Mouse (Mus musculus): ENCODE data around the gene Slc2a5.

Slc2a5 gene

DNA sequence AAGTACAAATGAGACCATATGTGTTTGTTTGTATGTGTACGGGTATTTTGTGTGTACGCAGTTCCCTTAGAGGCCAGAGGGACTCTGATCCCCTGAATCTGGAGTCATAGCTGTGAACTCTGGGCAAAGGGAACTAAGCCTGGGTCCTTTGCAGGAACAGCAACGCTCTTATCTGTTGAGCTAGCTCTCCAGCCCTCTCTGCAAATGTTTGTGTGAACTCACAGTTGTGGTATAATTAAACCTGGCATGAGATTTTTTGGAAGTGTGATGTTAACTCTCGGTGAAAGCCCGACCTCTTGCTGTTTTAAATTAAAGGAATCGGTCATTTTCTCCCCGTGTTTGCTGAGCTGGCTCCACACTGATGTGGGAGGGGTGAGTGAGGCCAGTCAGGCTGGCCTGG lies 13.4 kb upstream of the Slc2a5 start:
- DNase-seq = no peak

DNA sequence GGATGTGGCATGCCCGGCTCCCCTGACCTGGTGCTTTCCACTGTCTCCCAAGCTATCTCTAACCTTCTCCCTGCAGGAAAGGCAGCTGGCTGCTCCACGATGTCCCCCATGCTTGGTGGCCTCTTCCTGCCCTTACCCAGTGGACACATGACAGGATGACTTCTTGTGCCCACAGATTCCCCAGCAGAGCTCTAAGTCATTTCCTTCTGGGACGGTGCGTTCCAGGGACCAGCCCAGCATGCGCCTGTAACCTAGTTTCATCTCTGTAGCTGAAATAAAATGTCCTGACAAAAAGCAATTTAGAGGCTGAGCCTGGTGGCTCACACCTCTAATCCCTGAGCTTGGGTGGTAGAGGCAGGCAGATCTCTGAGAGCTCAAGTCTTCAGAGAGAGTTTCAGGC lies 12.4 kb upstream of the Slc2a5 start:
- no peak for DNase-seq

DNA sequence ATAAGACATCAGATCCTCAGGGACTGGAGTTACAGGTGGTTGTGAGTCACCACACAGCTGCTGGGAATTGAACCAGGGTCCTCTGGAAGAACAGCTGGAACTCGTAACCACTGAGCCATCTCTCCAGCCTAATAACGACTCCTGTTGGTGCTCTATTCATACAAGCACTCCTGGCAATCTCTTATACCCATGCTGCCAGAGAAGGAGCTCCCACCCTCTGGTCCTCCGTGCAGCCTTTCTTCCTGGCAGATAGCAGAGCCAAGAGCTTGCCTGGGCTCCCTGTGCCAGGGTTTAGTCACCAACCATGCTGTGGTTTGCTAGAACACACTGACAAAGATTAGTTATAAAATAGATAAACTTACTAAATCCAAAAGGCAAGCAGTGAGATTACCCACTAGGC lies 9.4 kb upstream of the Slc2a5 start:
- no peak for DNase-seq

DNA sequence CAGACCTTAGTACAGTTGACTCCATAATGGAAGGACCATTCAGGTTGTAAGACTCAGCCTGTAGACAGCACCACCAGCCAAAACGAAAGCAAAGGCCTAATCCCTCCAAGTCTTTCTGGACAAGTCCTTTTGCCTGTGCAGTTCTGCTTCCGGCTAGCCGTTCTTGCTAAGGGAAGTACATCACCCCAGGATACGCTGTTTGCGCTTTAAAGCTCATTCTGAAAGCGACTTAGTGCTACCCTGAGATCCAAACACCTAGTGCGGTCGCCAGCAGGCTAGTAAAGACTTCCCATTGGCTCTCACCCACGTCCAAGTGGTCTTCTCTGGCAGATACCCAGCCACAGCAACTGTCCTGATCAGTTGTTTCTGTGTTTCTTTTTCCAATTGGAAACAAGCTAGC lies 8.7 kb upstream of the Slc2a5 start:
- no peak for DNase-seq

DNA sequence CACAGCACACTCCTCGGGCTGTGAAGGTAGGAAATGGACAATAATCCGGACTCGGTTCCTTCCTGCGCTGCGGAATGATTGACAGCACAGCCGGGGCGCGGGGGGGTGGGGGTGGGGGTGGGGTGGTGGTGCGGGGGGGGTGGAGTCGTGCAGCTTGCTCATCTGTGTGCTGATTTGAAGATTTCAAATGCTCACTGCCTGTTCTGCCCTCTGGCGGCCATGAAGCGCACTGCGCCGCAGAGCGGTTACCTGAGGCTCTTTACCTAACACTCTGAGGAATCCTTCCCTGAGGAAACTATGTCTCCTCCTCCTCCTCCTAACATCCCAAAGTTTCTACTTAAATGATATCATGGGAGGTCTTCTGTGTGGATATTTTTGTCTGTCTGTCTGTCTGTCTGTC lies 6.2 kb upstream of the Slc2a5 start:
- peak; percentile 67 for DNase-seq

DNA sequence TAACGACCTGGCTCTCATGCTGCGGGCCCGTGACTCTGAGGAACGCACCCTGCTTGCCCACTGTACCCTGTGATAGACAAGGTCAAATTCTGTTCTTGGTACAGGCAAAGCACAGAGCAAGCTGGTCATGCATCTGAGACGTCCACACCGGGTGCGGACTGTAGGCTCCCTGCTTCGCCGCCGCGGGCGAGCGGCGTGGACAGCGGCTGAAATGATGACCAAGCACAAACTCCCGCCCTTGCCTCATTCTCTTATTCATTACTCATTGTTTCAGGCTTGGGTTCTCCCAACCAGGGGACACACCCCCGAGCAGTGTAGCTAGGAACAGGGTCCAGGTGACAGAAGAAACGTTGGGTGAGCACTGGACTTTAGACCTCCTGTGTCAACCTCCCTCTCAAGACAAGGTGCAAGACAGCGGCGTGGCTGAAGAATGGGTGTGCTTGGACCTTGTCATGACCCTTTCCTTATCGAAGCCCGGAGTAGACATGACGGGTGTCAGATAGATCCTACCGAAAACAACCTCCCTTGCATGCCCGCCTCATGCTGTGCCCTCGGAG lies 4.5 kb upstream of the Slc2a5 start:
- no peak for DNase-seq

DNA sequence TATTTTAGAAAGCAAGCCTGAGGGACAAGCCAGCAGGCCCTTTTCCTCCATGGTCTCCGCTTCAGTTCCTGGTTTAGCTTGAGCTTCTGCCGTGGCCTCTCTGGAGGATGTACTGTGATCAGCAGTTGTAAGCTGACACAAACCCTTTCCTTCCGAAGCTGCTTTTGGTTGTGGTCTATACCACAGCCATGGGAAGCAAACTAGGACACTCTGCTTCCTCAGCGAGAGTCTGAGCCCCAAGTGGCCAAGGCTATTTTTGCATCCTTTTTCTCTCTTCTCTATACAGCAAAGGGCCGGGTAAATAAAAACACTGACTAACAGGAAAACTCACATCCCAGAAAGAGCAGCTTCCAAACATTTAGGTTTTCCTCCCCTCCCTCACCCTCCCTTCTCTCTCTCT lies 1.8 kb upstream of the Slc2a5 start:
- no peak for DNase-seq

DNA sequence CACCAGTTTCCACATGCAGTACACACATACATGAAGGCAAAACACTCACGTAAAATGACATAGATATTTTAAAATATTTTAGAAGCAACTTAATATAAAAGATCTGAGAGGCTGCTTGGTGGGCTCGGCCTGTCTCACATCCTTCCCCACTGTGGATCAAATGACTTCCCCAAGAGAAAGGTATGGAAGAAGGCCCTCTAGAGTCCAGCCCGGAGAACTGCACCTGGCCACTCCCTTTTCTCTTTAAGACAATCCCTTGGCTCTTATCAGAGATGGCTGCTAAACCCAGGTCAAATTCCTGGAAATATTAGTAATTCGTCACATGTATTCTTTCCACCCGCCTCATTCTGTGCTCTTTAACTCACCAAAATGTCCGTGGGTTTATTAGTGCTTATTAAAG lies 920 bp upstream of the Slc2a5 start:
- no peak for DNase-seq

DNA sequence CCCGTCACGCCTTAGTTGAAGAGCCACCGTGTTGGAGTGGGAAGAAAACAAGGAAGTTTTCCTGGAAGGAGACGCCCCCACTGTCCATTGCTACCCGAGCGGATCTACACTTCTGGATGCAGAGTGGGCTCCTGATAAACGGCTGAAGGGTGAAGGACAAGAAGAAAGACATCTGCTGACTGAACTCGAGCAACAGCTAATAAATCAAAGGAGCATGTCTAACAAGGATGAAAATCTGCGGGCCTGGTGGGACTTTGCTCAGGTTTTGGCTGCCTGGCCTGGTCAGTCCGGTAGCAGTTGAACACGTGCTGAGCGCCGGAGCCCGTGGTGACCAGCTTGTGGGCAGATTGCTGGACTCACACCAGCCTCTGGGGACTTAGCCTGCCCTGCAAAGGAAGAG lies 557 bp downstream of the Slc2a5 start:
- no peak for DNase-seq

DNA sequence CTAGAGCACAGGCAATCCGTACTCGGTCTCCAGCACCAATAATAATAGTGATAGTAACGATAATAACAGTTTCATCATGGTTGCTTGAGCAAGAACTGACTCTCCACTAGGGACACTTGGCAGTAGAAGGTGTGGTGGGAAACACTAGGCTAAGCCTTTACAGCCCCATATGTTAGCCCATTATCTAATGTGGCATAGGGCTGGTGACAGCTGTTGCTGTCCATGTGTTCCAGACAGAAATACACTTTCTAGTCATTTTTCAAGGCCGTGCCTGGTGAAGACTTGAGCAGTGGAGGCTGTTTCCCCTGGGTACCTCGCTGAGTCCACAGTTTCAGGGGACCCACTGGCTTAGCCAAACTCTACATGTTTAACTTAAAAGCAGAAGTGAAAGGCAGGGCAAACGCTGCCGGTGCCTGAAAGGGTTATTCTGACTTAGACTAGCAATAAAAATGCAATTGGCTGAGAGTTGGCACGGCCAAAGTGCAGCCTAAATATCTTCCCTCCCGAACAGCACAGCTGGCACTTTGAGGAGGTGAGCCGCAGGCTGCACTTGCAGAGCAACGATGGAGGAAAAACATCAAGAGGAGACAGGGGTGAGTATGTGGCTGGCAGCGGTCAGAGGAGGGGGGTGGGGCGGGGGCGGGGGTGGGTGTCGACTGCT lies 1.2 kb downstream of the Slc2a5 start:
- DNase-seq = no peak

DNA sequence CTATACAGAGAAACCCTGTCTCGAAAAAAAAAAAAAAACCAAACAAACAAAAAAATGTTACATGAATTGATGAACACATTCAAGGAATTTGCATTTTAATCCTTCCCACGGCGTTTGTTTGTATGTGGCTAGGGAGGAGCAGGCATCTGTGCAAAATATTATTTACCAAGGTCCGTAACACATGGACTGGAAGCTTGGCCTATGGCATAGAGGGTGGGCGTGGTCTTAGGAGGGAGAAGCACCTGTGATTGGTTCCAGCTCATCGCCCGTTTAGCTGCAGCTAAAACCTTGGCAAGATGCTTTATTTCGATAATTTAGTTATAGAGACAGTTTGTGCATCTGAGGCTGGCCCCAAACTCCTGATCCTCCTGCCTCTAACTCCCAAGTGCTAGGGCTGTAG lies 2.3 kb downstream of the Slc2a5 start:
- DNase-seq = no peak

DNA sequence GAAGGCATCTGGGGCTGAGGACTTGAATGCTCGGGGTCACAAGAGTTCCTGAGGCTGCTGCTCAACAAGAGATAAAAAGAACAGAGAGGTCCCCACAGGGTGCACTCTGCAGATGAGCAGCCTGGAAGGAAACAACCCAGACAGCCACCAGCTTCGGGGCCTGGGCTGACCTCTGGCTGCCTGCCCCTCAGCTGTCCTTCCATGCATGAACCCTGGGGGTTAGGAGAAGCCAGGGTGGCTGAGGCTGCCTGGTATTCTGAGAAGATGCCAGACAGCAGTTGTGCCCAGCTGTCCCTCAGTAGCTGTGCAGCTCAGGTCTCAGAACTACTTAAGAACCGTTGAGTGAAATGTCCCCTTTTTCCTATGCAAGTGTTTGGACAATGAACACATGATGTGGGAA lies 3.4 kb downstream of the Slc2a5 start:
- no peak for DNase-seq

DNA sequence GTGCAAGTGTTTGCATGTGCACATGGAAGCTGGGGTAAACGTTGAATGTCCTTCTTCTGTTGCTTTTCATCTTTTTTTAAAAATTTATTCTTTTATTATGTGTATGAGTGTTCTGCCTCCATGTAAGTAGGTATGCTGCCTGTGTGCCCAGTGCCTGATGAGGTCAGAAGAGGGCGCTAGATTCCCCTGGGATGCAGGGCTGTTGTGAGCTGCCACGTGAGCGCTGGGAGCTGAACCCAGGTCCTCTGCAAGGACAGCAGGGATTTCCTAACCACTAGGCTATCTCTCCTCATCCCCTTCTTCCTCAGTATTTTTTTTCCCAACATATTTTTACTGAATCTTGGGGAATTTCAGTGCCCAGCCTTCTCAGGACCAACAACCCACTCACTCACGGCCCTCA lies 7.3 kb downstream of the Slc2a5 start:
- no peak for DNase-seq

DNA sequence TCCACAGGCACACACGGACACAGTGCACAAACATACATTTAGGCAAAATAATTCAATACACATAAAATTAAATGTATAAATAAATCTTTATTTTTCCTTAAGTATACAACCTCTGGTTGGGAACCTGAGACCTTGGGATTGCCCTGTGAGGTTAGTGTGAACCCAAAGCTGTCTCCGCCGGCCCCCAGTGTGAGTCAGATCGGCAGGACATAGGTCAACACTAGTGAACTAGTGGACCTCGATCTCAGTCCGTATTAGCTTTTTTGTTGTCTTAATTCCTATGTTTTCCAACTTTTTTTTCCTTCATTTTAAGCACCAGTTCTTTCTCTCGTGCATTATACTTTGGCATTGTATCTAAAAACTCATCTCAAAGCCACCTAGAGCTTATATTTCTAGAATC lies 8.8 kb downstream of the Slc2a5 start:
- DNase-seq = no peak

DNA sequence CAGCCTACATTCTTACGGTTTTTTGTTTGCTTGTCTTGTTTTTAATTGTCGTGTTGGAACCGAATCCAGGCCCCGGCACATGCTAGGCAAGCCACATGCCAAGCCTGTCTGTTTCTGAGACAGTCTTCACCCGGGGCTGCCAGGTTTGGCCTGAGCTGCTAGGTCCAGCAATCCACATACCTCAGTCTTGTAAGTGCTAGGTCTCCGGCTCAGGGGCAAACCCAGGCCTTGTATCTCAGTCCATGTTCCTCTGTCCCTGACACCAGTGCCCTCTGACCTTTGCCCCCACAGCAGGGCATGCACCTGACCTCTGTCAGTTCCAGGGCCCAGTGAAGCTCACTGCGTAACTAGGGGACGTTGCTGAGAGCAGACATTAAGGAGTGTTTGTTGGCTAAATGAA lies 9.5 kb downstream of the Slc2a5 start:
- no peak for DNase-seq

DNA sequence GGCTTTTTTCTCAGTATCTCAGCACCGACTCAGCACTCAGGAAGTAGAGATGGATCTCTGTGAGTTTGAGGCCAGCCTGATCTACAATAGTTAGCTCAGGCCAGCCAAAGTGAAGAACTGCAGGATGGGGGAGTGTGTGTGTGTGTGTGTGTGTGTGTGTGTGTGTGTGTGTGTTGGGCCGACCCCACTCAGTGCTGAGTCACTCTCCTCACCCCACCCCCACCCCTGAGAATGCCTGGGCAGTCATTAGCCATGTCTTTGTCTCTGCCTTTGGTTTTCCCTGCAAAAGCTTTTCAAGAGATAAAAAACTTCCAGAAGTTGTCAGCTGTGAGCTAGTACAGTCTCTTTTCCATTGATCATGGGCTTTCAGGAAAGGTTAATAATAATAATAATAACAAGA lies 11.6 kb downstream of the Slc2a5 start:
- DNase-seq = no peak

DNA sequence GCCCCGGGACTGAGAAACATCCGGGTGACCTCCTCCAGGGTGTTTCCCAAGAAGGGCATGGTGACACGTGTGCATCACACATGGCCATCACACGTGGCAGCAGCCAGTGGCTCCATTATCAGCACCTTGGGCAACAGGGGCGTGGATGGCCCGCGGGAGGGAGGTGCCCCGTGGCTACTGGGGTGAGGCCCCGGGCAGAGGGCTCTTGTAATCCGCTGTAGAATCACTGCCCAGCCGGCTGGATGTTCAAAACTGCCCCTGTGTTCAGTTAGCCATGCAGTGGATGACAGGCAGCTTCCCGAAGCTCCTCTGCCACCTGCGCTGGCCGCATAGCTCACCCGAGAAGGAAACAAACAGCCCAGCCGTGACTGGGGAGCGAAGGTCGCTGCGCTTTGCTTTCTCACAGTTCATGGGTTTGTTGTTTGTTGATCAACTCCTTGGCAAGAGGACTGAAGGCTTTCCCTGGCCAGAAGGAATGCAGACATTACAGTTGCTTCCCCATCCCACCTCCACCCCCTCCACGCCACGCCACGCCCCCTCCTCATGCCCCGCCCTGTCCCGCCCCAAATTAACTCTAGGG lies 13.7 kb downstream of the Slc2a5 start:
- peak; percentile 42 for DNase-seq

DNA sequence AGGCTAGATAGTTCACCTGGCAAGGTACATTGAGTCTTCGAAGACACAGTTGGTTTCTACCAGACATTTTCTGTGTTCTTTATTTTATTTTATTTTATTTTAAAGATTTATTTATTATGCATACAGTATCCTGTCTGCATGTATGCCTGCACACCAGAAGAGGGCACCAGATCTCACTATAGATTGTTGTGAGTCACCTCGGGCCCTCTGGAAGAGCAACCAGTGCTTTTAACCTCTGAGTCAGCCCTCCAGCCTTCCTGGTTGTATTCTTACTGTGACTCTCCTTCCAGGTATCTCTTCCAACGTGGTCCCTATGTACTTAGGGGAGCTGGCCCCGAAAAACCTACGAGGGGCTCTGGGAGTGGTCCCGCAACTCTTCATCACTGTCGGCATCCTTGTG lies 16.2 kb downstream of the Slc2a5 start:
- DNase-seq = no peak

DNA sequence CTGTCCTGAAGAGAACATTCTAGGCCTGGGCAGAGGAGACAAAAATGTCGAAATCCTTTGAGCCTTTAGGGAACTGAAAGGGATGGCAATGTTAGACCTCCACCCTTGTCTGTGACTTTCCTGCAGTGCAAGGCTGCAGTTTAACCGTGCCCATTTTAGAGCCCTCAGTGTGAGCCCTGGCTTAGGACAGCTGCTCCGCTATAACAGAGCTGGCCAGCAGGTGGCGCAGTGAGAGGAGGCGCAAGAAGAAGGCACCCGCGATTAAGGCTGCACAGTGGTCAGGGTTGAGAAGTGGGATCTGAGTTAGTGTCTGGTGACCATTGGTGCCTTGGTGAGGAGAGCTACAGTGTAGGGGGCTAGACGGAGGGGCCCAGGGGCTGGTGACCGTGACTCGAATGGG lies 17.6 kb downstream of the Slc2a5 start:
- peak; percentile 82 for DNase-seq

DNA sequence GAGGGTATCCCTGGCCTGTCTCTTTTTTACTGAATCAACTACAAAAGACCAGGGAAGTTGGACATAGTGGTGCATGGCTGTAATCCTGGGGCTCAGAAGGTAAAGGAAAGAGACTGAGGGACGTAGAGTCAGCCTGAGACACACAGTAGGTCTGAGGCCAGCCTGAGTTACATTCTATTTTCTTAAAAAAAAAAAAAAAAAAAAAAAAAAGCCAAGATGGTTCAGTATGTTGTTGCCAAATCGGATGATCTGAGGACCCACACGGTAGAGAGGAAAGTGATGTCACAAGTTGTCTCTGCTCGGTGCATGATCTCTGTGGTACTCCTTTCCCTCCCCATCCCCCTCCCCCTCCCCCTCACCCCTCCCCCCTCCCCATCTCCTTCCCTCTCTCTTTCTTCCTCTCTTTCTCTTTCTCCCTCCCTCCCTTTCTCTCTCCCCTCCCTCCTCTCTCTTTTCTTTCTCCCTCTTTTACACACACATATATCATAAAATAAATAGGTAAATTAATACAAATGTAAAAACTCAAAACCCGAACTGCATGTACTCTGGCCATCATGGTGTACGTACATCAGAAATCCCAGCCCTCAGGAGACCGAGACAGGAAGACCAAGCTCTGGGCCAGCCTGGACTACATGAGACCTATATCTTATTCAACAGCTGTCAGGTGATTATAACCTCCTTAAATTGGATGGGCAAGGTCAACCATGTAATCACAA lies 18.4 kb downstream of the Slc2a5 start:
- DNase-seq = no peak

DNA sequence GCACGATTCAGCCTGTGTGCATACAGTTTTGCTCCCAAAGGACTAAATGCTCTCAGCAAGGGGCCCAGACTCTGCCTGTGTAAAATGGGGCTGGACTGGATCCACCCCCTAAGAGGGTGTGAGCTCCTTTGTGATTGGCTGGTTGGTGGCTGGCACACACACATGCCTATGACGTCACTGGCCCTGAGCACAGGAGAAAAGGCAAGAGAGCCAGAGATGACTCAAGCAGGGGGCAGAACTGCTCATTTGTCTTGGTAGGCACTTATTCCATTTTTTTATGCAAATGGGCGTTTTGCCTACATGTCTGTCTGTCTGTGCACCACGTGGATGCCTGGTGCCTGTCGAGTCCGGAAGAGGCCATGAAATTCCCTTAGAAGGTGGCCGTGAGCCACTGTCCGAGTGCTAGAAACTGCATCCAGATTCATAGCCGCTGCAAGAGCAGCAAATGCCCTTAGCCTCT lies 19.0 kb downstream of the Slc2a5 start:
- peak; percentile 79 for DNase-seq

DNA sequence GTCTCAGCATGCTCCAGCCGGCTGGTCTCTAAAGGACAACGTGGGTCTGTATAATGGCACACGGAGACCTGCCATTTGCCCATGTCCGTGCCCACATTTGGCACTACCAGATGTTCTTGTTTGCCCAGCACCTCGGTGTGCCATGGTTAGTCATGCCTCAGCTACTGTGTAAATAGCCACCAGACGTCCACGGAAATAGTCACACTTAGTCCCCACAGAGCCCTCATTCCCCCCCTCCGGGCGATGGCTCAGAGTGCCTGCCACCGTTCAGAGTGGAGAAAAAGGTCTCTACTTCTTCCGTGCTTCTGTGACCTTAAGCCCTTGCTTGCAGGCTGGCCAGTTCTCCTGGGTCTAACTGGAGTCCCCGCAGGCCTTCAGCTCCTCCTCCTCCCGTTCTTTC lies 20.0 kb downstream of the Slc2a5 start:
- DNase-seq = no peak

DNA sequence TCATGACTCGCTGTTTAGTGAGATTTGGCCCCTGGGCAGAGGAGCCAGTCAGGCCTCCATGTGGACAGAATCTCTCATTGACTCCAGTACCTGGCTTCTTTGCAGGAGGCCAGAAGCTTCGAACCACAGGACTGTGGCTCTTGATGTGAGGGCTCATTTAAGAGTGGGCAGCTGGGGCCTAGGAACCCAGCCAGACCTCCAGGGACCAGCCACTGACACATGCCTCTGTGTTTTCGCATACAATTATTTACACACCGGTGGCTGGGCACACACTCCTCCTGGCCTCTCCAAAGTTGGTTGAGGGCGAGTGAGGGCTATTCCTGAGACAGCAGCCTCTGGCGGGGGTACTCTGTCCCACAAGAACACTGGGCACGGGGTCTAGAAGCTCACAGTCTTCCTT lies 21.3 kb downstream of the Slc2a5 start:
- DNase-seq = no peak

DNA sequence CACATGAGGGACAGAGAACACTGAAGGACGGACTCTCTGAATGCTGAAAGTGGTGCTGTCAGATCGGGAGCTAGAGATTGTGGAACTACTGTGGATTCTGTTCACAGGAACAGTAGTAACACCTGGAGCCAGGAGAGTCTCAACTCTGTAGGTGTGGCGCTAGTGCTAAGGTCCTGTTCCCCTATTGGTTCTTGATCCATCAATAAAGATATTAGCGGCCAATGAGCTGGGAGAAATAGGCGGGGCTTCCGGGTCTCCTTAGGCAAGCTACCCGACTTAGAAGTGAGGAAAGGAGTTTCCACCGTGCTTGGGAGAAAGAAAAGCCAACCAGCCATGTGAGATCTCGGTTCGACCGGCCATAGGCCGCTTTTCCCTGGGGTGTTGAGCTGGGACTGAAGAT lies 25.2 kb downstream of the Slc2a5 start:
- peak; percentile 32 for DNase-seq
